Mouse (Mus musculus) spleen, postnatal 4 days (tissue): ENCODE results near the gene Dctn2.
"Not testable (repeated sequence)": the region's sequence is repeated elsewhere in the genome, so short reads cannot be mapped to it uniquely, and the experiment has no call there.

Experiments used
- DNase-seq, 2 experiments: peaks; one replicate each; pipeline ENCODE4 v3.0.0; 2022; ENCODE audit warnings: low spot score in 2 of 2

The Dctn2 gene

DNA sequence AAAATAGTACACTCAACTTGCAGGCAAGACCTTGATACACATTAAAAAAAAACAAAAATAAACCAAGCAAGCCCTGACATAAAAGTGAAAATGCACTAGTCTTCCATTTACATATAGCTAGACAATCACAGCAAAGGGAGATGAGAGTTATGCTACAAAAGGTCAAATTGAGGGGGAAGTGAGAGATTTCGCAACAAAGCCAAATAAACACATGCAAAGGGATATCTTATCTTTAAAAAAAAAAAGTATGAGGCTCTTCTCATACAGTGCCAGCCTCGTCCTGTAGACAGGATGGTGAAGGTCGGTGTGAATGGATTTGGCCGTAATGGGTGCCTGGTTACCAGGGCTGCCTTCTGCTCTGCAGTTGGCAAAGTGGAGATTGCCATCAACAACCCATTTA, 46.7 kb downstream of the Dctn2 start:
- DNase-seq = no peak

GRCm38 (mm10) chr10:127313516-127313915, 47.3 kb downstream of the Dctn2 start:
- not testable (repeated sequence) for DNase-seq

- DNase-seq = not testable (repeated sequence)
Observed at GRCm38 (mm10) chr10:127314950-127315349, 48.8 kb downstream of the Dctn2 start.

GRCm38 (mm10) chr10:127317277-127317676, 51.1 kb downstream of the Dctn2 start:
- DNase-seq = no peak

- no peak for DNase-seq
Observed at GRCm38 (mm10) chr10:127318009-127318408, 51.8 kb downstream of the Dctn2 start.

GRCm38 (mm10) chr10:127319969-127320368, 53.8 kb downstream of the Dctn2 start:
- no peak for DNase-seq

- no peak for DNase-seq
Observed at GRCm38 (mm10) chr10:127321621-127322020, 55.5 kb downstream of the Dctn2 start, which contains the start of gene Arhgap9. TSS of gene Arhgap9 (plus strand) at chr10:127321964.

DNA sequence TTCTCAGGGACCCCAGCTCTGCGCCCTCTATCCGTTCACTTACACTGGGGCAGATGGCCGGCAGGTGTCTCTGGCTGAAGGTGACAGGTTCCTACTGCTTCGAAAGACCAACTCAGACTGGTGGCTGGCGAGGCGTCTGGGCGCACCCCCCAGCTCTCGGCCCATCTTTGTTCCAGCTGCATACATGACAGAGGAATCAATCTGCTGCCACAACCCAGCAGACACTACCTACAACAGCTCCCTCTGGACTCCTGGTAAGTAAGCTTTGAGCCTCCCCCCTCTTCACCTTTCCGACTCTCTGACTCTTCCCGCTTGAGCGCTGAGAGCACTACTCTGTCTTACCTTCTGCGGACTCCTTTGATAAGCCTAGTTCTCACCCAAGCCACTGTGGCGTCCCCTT, 56.0 kb downstream of the Dctn2 start:
- no peak for DNase-seq

DNA sequence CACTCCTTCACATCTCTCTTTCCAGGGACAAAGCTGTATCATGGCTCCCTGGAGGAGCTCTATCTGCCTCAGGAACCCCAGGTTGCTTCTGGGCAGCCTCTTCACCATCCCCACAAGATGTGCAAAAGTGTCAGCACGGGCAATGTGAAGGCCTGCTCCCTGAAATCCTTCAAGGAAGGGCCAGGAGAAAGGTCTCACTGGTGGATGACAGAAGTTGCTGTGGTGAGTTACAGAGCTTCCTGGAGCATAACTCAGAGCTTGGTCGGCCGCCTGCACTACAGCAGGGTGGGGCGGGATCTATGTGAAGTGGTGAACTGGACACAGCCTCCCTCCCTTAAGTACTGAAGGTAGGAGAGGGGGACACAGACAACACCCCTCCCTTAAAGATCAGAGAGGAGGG, 56.5 kb downstream of the Dctn2 start:
- no peak for DNase-seq

DNA sequence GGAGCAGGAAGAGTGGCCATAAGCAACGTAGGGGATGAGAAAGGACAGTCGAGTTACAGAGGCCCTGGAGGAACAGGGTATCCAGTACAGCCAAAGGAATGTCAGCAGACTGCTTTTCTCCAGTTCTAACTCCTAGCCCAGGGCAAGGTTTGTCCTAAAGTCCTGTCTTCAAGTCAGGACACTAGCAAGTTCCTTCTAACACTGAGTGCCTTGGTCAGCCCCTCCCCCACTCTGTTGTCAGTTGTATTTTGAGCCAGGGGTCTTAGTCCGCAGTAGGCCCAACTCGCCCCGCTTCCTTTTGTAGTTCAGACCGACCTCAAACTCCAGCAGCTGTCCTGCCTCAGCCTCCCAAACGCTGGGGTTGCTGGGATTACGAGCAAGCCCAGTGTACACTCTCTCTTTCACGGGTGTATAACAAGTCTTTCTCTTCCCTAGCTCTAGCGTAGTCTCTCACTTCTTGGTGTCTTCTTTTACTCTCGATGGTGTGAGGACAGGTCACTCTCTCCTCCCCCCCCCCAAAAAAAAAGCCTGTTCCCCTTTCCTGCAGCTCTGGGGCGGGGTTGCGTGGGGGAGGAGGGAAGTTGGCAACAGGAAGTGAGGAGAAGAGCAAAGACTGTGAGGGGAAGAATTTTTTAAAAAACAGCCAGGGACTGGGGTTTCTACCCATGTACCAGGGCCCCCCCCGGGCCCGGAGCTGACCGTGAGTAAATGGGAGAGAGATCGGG, 57.1 kb downstream of the Dctn2 start:
- peak in 1 of 2 experiments; percentile 61 for DNase-seq

- peak; percentile 80 to 85 for DNase-seq
Observed at GRCm38 (mm10) chr10:127324495-127324894, 58.3 kb downstream of the Dctn2 start.

- no peak for DNase-seq
Observed at GRCm38 (mm10) chr10:127325454-127326016, 59.4 kb downstream of the Dctn2 start.

- DNase-seq = peak in 1 of 2 experiments; percentile 49
Observed at GRCm38 (mm10) chr10:127326017-127326801, 60.0 kb downstream of the Dctn2 start.

DNA sequence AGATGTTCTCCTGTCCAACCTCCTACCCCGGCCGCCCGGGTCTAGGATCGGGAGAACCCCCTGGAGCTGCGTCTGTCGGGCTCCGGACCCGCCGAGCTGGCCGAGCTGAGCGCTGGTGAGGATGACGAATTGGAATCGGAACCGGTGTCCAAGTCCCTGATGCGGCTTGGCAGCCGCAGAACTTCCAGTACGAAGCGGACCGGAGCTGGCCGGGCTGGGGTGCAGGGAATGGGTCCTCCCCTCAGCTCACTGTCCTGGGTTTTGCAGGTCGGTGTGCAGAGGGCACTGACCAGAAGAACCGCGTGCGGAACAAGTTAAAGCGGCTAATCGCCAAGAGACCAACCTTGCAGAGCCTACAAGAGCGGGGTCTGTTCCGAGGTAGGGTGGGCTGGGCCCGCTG, 60.7 kb downstream of the Dctn2 start:
- DNase-seq = no peak

DNA sequence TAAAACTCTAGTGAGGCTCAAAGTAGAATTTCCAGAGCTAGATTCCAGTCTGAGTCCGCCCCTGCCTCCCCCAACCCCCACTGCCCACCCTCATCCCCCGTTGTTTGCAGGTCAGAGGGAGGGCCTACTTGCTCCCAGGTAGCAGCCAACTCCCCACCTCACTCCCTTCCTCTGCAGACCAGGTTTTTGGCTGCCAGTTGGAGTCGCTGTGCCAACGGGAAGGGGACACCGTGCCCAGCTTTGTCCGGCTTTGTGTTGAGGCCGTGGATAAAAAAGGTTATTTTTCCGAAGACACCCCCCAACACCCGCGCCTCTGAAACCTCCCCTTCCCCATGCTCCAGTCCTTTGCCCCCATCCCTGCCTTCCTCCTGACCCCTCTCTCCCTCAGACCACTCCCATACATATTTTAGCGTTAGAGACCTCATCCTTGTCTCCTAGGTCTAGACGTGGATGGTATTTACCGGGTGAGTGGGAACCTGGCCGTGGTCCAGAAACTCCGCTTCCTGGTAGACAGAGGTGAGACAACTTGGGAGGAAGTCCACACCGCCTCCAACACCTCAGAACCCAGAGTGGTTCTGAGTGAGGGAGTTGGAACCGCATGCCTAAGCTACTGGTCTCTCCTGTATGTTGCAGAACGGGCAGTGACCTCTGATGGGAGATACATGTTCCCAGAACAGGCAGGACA, 61.4 kb downstream of the Dctn2 start:
- DNase-seq = no peak

- no peak for DNase-seq
Observed at GRCm38 (mm10) chr10:127330212-127330611, 64.0 kb downstream of the Dctn2 start.
